Mouse (Mus musculus): Measurements from ENCODE around the gene Tango6. TPM values are rescaled to one million over a fixed set of nuclear protein-coding genes. Genes with fewer than 3 reads are reported as not detected.
"Not testable (repeated sequence)": the region's sequence is repeated elsewhere in the genome, so short reads cannot be mapped to it uniquely, and the experiment has no call there.

The Tango6 gene
- polyA plus RNA-seq, 1 experiment, result 5.2 TPM

- TF ChIP-seq POLR2A (IDR thresholded peaks at IDR 0.05; ENCODE audit: borderline replicate concordance, extremely low read depth, insufficient read depth, insufficient read length, poor library complexity, severe bottlenecking) (no peak), CTCF (IDR thresholded peaks at IDR 0.05; ENCODE audit: borderline replicate concordance, extremely low read depth, insufficient read depth, insufficient read length) (no peak)
- no peak for DNase-seq (ENCODE audit: low read depth)
Measured at GRCm38 (mm10) chr8:106862845-106863244, 180.0 kb downstream of the Tango6 start.

DNA sequence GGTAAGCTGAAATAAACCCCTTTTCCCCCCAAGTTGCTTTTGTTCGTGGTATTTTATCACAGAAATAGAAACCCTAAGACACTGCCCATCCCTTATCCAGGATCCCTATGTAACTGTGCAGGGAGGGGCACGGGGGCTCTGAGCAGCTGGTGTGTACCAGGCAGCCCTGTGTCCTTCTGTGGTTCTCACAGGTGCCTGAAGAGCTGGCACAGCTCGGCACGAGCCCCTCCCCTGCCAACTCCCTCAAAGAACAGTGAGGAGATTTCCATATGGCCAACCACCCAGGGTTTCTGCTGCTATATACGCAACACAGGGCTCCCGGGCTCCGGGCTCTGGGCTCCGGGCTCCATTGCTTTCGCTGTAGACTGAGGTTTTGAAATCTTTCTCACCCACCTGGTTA, 182.5 kb downstream of the Tango6 start:
- peak; percentile 69 for DNase-seq (ENCODE audit: low read depth)
- TF ChIP-seq CTCF (IDR thresholded peaks at IDR 0.05; ENCODE audit: borderline replicate concordance, extremely low read depth, insufficient read depth, insufficient read length) (no peak), POLR2A (IDR thresholded peaks at IDR 0.05; ENCODE audit: borderline replicate concordance, extremely low read depth, insufficient read depth, insufficient read length, poor library complexity, severe bottlenecking) (no peak)

- TF ChIP-seq POLR2A (IDR thresholded peaks at IDR 0.05; ENCODE audit: borderline replicate concordance, extremely low read depth, insufficient read depth, insufficient read length, poor library complexity, severe bottlenecking) (no peak), CTCF (IDR thresholded peaks at IDR 0.05; ENCODE audit: borderline replicate concordance, extremely low read depth, insufficient read depth, insufficient read length) (no peak)
Measured at GRCm38 (mm10) chr8:106870051-106870450, 187.2 kb downstream of the Tango6 start, which contains the start of gene Has3. Gene Has3, plus strand, starts transcription at chr8:106870242.

DNA sequence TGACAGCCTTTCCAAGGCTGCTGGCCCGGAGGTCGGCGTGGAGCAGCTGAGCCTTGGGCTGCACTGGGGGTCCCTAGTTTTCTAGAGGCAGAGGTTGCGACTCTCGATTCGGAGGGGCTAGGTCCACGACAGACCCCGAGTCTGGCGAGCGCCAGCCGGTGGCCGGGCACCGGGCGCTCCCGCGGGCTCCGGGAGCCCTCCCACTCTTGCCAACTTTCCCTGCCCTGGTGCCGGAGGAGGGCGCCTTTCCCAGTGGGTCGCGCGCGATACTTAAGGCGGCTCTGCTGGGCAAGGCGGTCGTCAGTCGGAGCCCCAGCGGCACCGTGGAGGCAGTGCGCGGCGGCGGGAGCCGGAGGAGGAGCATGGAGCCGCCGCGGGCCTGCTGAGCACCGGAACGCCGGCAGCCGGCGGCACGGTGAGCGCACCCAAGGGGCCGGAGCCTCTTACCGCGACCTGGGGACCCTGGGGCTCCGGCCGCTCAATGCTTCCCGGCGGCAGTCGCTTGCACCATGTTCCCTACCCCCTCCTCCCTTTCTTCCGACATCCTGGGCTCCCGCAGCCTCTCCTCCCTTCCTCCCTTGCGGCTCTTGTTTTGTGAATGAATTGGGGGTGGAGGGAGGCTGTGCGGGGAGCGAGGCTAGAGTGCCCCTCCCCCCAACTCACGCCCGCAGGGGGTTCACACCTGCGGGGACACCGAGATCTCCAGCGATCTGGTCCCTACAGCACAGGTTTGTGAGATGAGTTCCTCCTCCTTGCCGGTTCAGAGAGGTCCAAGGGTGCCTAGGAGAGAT, 187.9 kb downstream of the Tango6 start:
- TF ChIP-seq POLR2A (IDR thresholded peaks at IDR 0.05; ENCODE audit: borderline replicate concordance, extremely low read depth, insufficient read depth, insufficient read length, poor library complexity, severe bottlenecking) (peak; percentile 27; the same call in 1 of the 2 replicates), CTCF (IDR thresholded peaks at IDR 0.05; ENCODE audit: borderline replicate concordance, extremely low read depth, insufficient read depth, insufficient read length) (peak; percentile 35; the same call in 1 of the 2 replicates)
- peak; percentile 78 for DNase-seq (ENCODE audit: low read depth)

More at GRCm38 (mm10) chr8:106870051-106870450, 187.2 kb downstream of the Tango6 start, which contains the start of gene Has3:
- DNase-seq (ENCODE audit: low read depth), result peak; percentile 54

DNA sequence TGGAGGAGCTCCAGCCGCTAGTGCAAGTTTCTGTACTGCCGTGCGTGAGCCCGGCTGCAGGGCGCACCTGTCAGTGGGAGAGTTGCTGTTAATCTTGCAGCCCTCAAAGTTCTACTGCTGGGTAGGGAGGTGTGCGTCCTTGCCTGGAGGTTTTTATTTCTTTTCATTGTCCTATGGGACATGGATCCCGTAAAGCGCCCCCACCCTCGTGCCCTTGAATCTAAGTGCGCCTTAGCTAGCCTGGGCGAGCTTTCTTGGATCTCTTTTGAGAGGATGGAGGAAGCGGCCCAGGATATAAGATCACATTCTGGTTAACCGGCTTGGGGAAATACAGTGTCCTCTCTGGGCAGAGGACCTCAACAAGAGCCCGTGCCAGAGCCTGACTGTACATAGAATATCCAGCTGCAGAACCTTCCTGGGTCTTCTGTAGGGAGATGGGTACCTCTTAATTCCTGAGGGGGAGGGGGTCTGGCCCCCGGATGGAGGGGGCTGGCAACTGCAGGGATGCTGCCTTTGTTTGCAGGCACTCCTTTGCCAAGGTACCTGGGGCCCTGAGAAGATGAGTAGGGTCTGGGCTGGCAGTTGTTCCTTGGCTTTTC, 188.6 kb downstream of the Tango6 start:
- DNase-seq (ENCODE audit: low read depth), result no peak
- TF ChIP-seq CTCF (IDR thresholded peaks at IDR 0.05; ENCODE audit: borderline replicate concordance, extremely low read depth, insufficient read depth, insufficient read length) (no peak), POLR2A (IDR thresholded peaks at IDR 0.05; ENCODE audit: borderline replicate concordance, extremely low read depth, insufficient read depth, insufficient read length, poor library complexity, severe bottlenecking) (no peak)

DNA sequence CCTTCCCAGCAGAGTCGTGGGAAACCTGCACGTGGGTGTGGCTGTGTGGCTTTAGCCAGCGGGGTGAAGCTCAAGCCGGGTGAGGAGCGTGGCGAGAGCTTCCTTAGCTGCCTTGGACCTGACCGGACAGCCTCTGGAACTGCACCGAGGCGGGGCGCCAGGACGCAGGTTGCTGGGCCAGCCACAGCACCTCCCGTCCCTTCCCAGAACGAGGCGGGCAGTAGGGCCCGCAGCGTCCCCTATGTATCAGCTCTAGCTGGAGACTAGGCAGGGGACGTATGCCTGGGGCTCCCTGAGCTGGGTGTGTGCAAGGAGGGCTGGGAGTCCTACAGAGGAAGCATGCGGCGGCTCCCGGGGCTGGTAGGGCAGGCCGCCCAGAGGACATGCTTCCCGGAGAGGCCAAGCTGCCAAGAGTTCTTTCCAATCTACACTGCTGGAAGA, 189.1 kb downstream of the Tango6 start:
- TF ChIP-seq POLR2A (IDR thresholded peaks at IDR 0.05; ENCODE audit: borderline replicate concordance, extremely low read depth, insufficient read depth, insufficient read length, poor library complexity, severe bottlenecking) (no peak), CTCF (IDR thresholded peaks at IDR 0.05; ENCODE audit: borderline replicate concordance, extremely low read depth, insufficient read depth, insufficient read length) (0 out of 2 replicates have a peak, but pooled peaks have one; percentile 22)
- peak; percentile 66 for DNase-seq (ENCODE audit: low read depth)

DNA sequence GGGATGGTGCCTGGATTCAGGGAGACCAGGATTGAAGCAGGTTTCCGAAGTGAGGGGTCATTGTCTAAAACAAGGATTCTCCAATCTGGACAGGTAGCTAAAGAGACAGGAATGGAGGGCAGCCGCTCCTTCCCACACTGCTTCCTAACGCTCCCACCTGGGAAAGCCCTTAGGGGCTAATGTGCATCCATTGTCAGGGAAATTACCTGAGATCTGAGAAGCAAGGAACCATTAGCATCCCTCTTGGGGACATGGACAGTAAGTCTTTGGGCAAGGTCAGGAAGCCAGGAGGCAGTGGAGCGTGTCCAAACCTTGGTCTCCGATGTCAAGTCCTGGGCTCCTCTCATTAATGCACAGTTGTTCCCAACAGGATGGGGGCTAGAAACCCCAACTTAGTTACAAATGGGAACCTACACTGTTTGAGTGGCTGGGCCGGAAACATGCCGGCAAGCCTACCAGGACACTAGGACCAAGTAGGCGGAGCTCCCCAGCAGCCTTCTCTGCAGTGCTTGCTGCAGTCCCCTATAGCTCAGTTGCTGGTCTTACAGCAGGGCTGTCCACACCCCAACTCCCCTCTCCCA, 189.7 kb downstream of the Tango6 start:
- peak; percentile 20 for DNase-seq (ENCODE audit: low read depth)
- TF ChIP-seq CTCF (IDR thresholded peaks at IDR 0.05; ENCODE audit: borderline replicate concordance, extremely low read depth, insufficient read depth, insufficient read length), result no peak
- no peak for TF ChIP-seq POLR2A (IDR thresholded peaks at IDR 0.05; ENCODE audit: borderline replicate concordance, extremely low read depth, insufficient read depth, insufficient read length, poor library complexity, severe bottlenecking)

- TF ChIP-seq CTCF (IDR thresholded peaks at IDR 0.05; ENCODE audit: borderline replicate concordance, extremely low read depth, insufficient read depth, insufficient read length) (no peak), POLR2A (IDR thresholded peaks at IDR 0.05; ENCODE audit: borderline replicate concordance, extremely low read depth, insufficient read depth, insufficient read length, poor library complexity, severe bottlenecking) (no peak)
- peak; percentile 8 for DNase-seq (ENCODE audit: low read depth)
Measured at GRCm38 (mm10) chr8:106880121-106880707, 197.3 kb downstream of the Tango6 start.

DNA sequence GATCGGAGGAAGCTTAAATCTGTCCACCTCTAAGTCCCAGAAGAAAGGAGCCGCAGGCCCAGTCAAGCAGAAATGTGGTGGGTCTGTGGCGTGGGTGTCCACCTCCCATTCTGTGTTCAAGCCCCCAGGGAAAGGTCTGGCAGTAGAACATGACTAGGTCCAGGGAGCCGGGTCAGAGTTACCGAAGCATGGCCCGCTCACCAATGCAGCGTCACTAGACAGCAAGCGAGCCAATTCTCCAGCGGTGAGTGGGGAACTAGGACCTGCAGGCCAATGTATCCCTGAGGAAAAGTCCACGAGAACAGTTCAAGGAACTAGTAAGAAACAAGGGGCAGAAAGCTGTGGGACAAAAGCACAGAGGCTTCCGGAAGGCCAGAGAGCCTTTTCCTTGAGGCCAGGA, 201.2 kb downstream of the Tango6 start:
- not testable (repeated sequence) for DNase-seq (ENCODE audit: low read depth)

DNA sequence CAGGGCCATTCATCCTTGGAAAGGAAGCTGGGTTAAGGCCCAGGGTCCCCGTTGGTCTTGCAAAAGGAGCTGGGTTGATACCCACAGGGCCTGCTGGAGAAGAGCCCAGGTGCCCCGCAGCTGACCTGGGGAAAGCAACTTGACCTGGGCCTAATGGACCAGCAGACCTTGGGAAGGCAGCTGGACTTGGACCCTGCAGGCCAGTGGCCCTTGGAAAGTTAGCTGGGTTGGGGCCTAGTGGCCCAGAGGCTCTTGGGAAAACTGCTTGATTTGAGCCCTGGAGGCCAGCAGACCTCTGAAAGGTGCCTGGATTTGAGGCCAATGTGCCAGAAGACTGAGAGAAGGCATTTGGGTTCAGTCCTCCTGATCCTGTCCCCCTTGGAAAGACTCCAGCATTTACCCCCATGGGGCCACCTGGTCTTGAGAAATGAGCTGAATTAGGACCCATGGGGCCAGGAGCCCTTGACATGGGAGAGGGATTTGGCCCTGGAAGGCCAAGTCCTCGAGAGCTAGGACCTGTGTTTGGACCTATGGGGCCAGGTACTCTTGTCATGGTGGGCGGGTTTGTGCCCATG, 202.0 kb downstream of the Tango6 start:
- not testable (repeated sequence) for DNase-seq (ENCODE audit: low read depth)

Data from brain, embryonic 14.5 days (tissue).